Mouse (Mus musculus) liver, adult 2 months (tissue): ENCODE data around the gene Gm884.

Experiments
- CTCF ChIP-seq: fragments of 200-500 bp; IDR thresholded peaks from 2 replicates; pipeline ENCODE4 v1.5.1; 2011; ENCODE audit warnings: low read depth, low read length, control low read depth
- POLR2A ChIP-seq: fragments of 200-500 bp; IDR thresholded peaks from 2 replicates; pipeline ENCODE4 v1.6.1; 2011; ENCODE audit warnings: low read length, control low read depth; ENCODE audit not compliant: insufficient read depth; ENCODE audit errors: extremely low read depth

DNA sequence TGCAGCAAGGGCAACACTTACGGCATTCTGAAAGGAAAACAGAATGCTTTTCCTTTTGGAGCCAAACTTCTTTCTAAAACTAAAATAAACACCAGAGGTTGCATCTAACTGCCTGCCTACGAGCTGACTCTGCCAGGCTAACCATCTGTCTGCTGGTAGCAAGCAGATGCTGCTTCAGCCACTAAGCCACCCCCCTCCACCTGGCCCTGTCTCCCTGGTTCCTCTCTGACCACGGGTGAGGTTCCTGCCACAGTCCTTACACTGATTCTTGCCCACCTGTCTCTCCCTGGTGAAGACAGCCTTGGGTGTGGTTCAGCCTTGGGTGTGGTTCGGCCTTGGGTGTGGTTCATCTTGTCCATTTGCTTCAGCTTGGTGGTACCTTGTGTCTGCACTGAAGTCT is 40.9 kb upstream of the Gm884 start:
- TF ChIP-seq POLR2A (no peak), CTCF (no peak)
